Mouse (Mus musculus): Measurements from ENCODE around the gene Heg1. TPM values are rescaled to one million over a fixed set of nuclear protein-coding genes. Genes with fewer than 3 reads are reported as not detected.

Gene Heg1
- 100 to 1,000 TPM; 108 to 109 TPM for total RNA-seq (2023)

DNA sequence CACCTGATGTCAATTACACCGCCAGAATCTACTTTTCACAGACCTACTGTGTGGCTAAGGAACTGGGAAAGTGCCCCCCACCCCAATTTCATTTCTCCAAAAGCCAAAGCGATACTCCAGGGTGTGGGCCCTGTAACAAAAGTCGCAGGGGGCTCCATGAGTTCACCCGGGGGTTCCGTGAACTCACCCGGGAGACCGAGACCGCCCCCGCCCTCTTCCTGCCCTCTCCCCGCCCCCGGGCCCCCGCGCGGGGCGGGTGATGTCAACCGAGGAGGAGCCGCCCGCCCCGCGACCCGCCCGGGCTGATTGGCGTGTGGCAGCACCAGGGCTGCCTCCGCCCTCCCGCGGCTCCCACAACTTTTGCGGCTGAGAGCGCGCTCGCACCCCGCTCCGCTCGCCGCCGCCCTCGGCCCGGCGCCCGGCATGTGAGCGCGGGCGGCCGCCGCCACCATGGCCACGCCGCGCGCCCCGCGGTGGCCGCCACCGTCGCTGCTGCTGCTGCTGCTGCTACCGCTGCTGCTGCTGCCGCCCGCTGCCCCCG, at the start of gene Heg1:
Gene Heg1, plus strand, starts transcription at position 209 of the 541 bp plus-strand sequence.

DNA sequence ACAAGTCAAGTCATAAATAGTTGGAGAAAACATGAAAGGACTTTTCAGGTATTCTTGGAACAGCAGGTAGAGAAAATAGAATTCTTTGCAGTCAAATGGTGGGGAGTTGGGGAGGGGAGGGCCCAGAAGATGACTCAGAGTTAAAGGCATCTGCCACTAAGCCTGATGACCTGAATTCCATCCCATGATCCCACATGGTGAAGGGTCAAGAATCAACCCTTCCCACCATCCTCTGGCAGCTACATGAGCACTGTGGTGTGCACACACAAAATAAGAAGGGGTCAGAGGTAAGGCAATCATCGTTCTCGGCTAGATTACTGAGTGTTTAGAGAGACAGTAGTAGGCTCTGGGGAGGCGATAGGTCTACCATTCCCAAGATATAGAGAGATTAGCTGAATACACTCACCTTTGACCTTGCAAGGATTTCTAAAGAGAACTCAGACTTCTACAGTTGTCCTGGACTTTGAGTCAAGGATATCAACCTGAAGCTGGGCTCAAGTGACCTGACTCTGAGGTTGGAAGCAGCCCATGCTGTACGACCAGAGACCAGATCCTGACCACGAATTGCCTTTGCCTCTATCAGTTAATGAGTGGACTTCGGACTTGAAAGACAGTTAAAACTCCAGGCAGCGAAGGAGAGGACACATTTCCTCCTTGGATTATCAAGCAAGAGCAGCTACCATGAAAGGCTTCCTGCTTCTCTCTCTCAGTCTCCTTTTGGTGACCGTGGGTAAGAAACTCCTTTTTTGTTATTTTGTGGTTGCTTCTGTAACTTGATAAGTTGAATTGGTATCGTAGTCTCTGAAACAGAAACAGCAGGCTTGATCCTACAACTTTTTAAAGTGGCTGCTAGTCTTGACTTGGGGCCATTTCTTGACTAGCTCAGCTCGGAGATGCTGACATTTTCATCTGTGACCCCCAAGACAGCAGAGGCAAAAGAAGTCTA, 109.9 kb downstream of the Heg1 start, which contains the start of gene Muc13:
Gene Muc13, plus strand, starts transcription at position 192 of the 946 bp plus-strand sequence.

Other genes starting within 250 kb of the Heg1 start
- not detected for gene Slc12a8, start 167.0 kb upstream of the Heg1 start, total RNA-seq (2023)
- gene Muc13, start 109.7 kb downstream of the Heg1 start, total RNA-seq (2023), result under 1 TPM in 1 of 2 experiments, not detected in 1; 0.24 TPM
- under 1 TPM; 0.59 to 0.81 TPM for gene Itgb5, start 145.3 kb downstream of the Heg1 start, total RNA-seq (2023)